Mouse (Mus musculus): Measurements from ENCODE around the gene Hspa4l. TPM values are rescaled to one million over a fixed set of nuclear protein-coding genes. Genes with fewer than 3 reads are reported as not detected.

The Hspa4l gene
- polyA plus RNA-seq (2015; fragmentation: Nextera tagmentation; extraction: Ambion mirVana) = 17.6 and 18.1 TPM in 2 replicates

DNA sequence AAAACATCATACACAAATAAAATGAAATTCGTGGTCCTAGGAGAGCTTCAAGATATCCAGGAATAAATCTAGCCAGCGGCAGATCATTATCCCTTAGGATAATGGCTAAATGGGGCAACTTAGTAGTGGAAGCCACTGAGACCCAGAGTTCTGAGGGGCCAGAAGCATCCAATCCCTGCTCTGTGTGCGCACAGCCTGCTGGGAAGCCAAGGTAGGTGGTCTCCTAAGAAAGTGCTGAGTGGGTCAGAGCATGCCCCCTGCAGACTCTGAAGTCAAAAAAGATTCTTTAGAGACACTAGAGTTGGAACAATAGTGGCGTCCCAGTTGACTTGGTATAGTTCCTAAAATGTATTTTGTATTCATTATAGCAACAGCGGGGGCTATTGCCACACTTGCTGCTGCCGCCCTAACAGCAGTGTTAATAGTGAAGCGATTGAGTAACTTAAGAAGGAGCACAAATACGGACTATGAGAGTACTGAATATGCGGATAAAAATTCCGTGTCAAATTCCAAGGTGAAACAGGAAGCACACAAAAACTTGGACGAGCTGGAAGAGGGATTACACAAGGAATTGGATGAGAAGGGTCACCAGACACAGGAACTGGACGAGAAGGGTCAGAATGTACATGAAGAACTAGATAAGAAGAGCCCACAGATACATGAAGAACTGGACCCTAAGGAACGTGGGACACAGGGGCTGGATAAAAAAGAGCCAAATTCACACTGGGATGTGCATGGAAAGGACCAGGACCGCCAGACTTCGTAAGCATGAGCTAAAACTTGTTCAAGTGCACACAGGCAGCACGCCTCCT, at the start of gene Hspa4l:
Hspa4l (plus strand) TSS at position 472 of the 812 bp plus-strand sequence.
- peak within 1 kb of the TSS; percentile 97 for H3K9ac ChIP-seq
- ATAC-seq (ENCODE audit: insufficient read depth) = no peak
- no peaks in the 10 kb centered on the region for H3K36me3 ChIP-seq (replicated peaks)
- H3K27ac ChIP-seq (replicated peaks) = peak within 1 kb of the TSS; percentile 96
- peak within 1 kb of the TSS; percentile 98 for H3K4me3 ChIP-seq (replicated peaks)
- peaks cover 21% of the 10 kb centered on the region for H3K4me1 ChIP-seq (replicated peaks)
- H3K4me2 ChIP-seq = peak within 1 kb of the TSS; percentile 99
- peaks cover 3% of the 10 kb centered on the region; the same call in 1 of the 2 replicates for H3K27me3 ChIP-seq
- WGBS (ENCODE audit: insufficient replicate concordance) = 29% methylated on average over 16 of the region's 16 CpGs
- no peaks in the 10 kb centered on the region for H3K9me3 ChIP-seq (replicated peaks)

DNA sequence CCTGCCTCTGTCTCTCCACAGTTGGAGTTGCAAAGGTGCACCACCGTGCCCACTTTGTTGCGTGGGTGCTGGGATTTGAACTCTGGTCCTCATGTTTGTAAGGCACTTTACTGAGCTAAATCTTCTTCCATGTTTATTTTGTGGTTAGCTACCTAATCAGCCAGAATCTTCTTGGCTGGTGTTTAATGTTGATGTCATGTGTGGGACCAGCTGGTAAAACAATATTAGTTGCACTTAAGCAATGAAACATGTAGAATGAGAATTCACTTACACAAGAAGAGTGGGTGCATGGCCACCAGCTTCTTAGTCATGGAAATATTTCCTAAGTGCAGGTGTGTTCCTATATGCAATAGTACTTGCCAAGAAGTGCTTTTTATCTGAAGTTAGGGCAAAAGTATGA, 49.1 kb upstream of the Hspa4l start:
- Histone ChIP-seq H3K4me2 (no peak overlapping the region), H3K27me3 (no peaks in the 10 kb centered on the region), H3K9ac (no peak overlapping the region), H3K27ac (replicated peaks) (no peak overlapping the region), H3K4me3 (replicated peaks) (no peak overlapping the region), H3K9me3 (replicated peaks) (no peaks in the 10 kb centered on the region), H3K4me1 (replicated peaks) (peaks cover 9% of the 10 kb centered on the region; the same call in 1 of the 2 replicates), H3K36me3 (replicated peaks) (no peaks in the 10 kb centered on the region)
- no peak for ATAC-seq (ENCODE audit: insufficient read depth)
- 80% methylated on average over 2 of the region's 2 CpGs for WGBS (ENCODE audit: insufficient replicate concordance)

DNA sequence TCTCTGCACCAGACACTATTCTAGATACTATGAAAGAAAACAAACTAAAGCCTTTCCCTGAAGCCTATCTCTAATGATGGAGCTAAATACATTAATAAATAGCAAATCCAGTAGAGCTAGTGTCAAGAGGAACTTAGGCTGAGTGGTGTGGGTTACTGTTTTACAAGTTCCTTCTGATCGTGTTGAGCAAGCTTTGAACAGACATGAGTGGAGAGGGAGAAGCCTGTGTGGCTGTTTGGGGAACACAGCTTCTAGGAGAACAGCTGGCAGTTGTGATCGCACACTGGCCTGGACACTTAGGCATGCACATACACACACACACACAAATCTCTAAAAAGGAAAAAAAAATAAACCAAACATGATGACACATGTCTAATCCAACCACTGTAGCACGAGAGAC, 45.5 kb upstream of the Hspa4l start:
- ATAC-seq (ENCODE audit: insufficient read depth) = no peak
- H3K27me3 ChIP-seq = no peaks in the 10 kb centered on the region
- no peak overlapping the region for H3K4me3 ChIP-seq (replicated peaks)
- H3K27ac ChIP-seq (replicated peaks) = no peak overlapping the region
- WGBS (ENCODE audit: insufficient replicate concordance) = 55% methylated on average over 3 of the region's 3 CpGs
- H3K9ac ChIP-seq = no peak overlapping the region
- peaks cover 9% of the 10 kb centered on the region; the same call in 1 of the 2 replicates for H3K4me1 ChIP-seq (replicated peaks)
- no peaks in the 10 kb centered on the region for H3K36me3 ChIP-seq (replicated peaks)
- H3K4me2 ChIP-seq = no peak overlapping the region
- H3K9me3 ChIP-seq (replicated peaks) = no peaks in the 10 kb centered on the region

DNA sequence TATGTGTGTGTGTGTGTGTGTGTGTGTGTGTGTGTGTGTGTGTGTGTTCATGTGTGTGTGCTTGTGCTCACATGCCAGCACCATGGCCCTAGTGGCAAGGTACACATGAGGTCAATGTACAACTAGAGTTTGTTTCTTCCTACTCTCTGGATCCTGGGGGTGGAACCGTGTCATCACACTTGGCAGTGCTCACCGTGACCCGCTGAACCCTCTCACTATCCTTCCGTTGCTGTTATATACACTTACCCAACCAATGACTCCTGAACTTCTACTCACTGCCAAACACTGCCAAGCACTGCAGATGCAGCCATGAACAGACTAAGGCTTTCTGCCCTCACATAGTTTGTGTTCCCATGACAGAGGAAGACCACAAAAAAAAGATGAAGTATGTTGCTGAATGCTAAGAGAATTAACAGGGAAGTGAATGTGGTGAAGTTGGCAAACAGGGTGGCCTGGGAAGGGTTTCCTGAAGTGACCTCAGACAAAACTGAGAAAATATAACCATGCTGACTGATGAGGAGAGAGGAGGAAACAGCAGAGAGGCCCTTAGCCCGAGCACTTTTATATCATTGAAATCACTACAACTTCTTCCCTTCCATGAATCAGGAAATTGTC, 39.4 kb upstream of the Hspa4l start:
- H3K4me3 ChIP-seq (replicated peaks) = no peak overlapping the region
- H3K27me3 ChIP-seq = no peaks in the 10 kb centered on the region
- H3K9ac ChIP-seq = no peak overlapping the region
- H3K4me2 ChIP-seq = no peak overlapping the region
- no peaks in the 10 kb centered on the region for H3K9me3 ChIP-seq (replicated peaks)
- H3K4me1 ChIP-seq (replicated peaks) = peaks cover 4% of the 10 kb centered on the region; the same call in 1 of the 2 replicates
- ATAC-seq (ENCODE audit: insufficient read depth) = peak; percentile 61; the same call in 1 of the 2 replicates
- WGBS (ENCODE audit: insufficient replicate concordance) = 41% methylated on average over 5 of the region's 5 CpGs
- no peaks in the 10 kb centered on the region for H3K36me3 ChIP-seq (replicated peaks)
- H3K27ac ChIP-seq (replicated peaks) = no peak overlapping the region

DNA sequence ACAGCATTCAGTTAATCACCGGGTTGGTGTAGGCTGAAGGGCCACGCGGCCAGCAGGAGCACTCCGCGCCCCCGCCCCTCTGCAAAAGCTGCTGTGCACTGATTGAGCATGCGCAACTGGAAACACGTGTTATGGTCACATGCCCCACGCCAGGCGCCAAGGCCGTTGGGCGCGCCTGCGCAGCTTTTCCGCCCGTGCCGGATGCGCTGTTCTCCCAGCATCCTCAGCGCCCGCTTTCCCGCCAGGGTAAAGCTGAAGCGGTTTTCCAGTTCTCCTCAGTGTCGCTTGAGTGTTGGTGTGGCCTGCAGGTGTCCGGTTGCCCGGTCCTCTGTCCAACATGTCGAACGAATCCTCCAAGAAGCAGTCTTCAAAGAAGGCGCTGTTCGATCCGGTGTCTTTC, 35.6 kb upstream of the Hspa4l start, which contains the start of gene Slc25a31:
Slc25a31 (plus strand) TSS at position 201 of the 400 bp plus-strand sequence.
- Histone ChIP-seq H3K4me1 (replicated peaks) (peaks cover 4% of the 10 kb centered on the region; the same call in 1 of the 2 replicates), H3K9ac (no peak within 1 kb of the TSS), H3K27ac (replicated peaks) (no peak within 1 kb of the TSS), H3K36me3 (replicated peaks) (no peaks in the 10 kb centered on the region), H3K4me2 (no peak within 1 kb of the TSS), H3K9me3 (replicated peaks) (no peaks in the 10 kb centered on the region), H3K27me3 (no peaks in the 10 kb centered on the region), H3K4me3 (replicated peaks) (no peak within 1 kb of the TSS)
- WGBS (ENCODE audit: insufficient replicate concordance) = 84% methylated on average over 30 of the region's 30 CpGs
- ATAC-seq (ENCODE audit: insufficient read depth) = no peak

DNA sequence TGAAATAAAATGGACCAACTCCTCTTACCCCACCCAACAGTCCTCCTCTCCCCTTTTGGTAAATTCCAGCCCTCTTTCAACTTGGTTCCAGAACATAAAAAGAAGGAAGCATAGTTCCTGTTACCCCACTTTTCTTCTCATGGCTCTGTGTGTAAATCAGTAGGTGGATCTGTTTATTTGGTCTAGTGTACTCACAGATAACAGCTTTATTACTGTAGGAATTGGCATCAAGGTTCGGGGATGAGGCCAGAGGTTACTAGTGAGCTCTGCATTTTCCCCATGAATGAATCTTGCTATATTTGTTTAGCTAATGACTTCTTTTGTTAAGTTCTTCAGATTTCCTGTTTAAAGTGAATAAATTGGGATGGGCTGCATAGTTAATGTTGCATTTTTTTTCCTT, 28.2 kb upstream of the Hspa4l start:
- no peak for ATAC-seq (ENCODE audit: insufficient read depth)
- WGBS (ENCODE audit: insufficient replicate concordance) = 32% methylated on average over 1 of the region's 1 CpGs
- H3K27ac ChIP-seq (replicated peaks) = no peak overlapping the region

DNA sequence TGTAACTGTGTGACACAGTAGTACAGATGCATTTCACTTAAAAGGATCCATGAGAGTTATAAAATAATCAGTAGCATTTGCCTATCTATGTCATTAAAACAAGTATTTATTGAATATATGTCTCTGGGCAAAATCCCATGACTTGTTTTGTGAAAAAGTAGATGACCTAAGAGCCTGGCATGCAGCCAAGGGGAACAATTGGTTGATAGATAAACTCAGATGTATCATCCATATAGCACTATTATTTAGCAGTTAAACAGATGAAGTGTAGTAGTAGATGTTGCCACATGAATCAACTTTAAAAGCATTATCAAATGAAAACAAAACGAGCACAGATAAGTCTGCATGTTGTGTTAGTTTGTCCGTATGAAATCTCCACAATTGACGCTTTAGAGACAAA, 25.3 kb upstream of the Hspa4l start:
- Histone ChIP-seq H3K27me3 (no peaks in the 10 kb centered on the region), H3K4me2 (no peak overlapping the region), H3K4me3 (replicated peaks) (no peak overlapping the region), H3K27ac (replicated peaks) (no peak overlapping the region), H3K36me3 (replicated peaks) (no peaks in the 10 kb centered on the region), H3K9me3 (replicated peaks) (no peaks in the 10 kb centered on the region), H3K9ac (no peak overlapping the region), H3K4me1 (replicated peaks) (no peaks in the 10 kb centered on the region)
- WGBS (ENCODE audit: insufficient replicate concordance) = 65% methylated on average over 3 of the region's 3 CpGs
- ATAC-seq (ENCODE audit: insufficient read depth) = no peak

More for the DNA sequence above, 28.2 kb upstream of the Hspa4l start:
- Histone ChIP-seq H3K9ac (no peak overlapping the region), H3K4me1 (replicated peaks) (no peaks in the 10 kb centered on the region), H3K4me2 (no peak overlapping the region), H3K36me3 (replicated peaks) (no peaks in the 10 kb centered on the region), H3K27me3 (no peaks in the 10 kb centered on the region), H3K4me3 (replicated peaks) (no peak overlapping the region), H3K9me3 (replicated peaks) (no peaks in the 10 kb centered on the region)

DNA sequence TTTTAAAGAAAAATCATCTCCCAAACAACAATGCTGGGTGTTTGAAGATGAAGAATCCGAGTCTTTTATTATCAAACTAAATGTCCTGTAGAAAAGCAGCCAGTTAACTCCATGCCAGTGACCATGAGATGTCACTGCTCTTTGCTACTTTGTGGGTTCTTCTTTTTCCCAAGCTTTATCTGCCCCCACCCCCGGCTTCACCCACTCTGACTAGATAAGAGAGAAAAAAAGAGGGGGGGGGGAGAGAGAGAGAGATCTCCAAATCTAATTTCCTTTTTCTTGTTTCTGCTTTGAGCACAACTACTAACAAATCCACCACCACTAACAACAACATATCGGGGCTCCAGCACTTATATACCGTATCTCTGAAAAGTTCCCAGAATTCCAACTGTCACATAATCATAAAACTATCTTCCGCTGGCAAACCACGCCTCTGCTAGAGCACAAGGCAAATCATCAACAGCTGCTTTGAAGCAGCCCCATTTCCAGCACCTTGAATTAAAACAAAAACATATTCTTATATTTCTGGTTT, 5.8 kb upstream of the Hspa4l start:
- H3K9me3 ChIP-seq (replicated peaks) = no peaks in the 10 kb centered on the region
- no peak overlapping the region for H3K27ac ChIP-seq (replicated peaks)
- no peak overlapping the region for H3K4me3 ChIP-seq (replicated peaks)
- H3K4me2 ChIP-seq = peak overlapping the region; percentile 21; the same call in 1 of the 2 replicates
- H3K9ac ChIP-seq = no peak overlapping the region
- peaks cover 3% of the 10 kb centered on the region; the same call in 1 of the 2 replicates for H3K27me3 ChIP-seq
- 22% methylated on average over 6 of the region's 6 CpGs for WGBS (ENCODE audit: insufficient replicate concordance)
- H3K36me3 ChIP-seq (replicated peaks) = no peaks in the 10 kb centered on the region
- no peak for ATAC-seq (ENCODE audit: insufficient read depth)
- H3K4me1 ChIP-seq (replicated peaks) = peaks cover 7% of the 10 kb centered on the region; the same call in 1 of the 2 replicates

DNA sequence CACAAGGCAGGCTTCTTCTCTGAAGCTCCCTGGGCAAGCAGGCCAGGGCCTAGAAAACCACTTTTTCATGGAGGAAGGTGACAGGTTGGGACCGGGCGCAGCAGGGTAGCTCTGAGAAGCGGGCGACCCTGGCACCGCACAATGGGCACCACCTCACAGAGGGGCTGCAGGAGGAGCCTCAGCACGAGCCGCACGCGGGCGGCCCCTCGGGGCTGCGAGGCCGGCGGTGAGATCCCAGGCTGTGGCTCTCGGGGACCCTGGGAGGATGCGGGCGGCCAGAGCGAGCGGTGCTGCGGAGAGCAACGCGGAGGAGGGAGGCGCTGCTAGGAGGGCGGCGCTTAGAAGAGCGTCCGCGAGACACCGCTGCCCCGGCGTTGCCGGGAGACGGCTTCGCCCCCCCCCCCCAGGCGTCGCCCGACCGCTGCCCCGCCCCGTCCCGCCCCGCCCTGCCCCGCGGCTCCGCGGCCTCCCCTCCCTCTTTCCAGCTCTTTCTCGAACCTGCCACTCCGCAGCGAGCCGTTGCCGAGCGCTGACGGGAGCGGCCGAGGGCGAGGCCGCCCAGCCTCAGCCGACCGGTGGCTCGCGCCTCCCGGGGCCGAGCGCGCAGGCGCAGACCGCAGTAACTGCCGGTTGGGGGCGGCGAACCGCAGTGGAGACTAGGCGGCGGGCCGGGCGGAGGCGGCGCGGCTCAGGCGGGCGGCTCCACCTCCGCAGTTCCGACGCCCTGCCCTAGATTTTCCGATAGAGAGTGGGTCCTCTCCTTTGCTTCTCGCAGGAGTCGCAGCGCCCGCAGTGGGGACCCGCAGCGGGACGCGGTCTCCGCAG, 753 bp downstream of the Hspa4l start:
- no peaks in the 10 kb centered on the region for H3K9me3 ChIP-seq (replicated peaks)
- peak overlapping the region; percentile 96 for H3K27ac ChIP-seq (replicated peaks)
- no peaks in the 10 kb centered on the region for H3K36me3 ChIP-seq (replicated peaks)
- peaks cover 21% of the 10 kb centered on the region for H3K4me1 ChIP-seq (replicated peaks)
- H3K27me3 ChIP-seq = peaks cover 3% of the 10 kb centered on the region; the same call in 1 of the 2 replicates
- peak overlapping the region; percentile 97 for H3K9ac ChIP-seq
- H3K4me3 ChIP-seq (replicated peaks) = peak overlapping the region; percentile 98
- peak; percentile 94 for ATAC-seq (ENCODE audit: insufficient read depth)
- H3K4me2 ChIP-seq = peak overlapping the region; percentile 99
- under 1% methylated on average over 73 of the region's 93 CpGs for WGBS (ENCODE audit: insufficient replicate concordance)

DNA sequence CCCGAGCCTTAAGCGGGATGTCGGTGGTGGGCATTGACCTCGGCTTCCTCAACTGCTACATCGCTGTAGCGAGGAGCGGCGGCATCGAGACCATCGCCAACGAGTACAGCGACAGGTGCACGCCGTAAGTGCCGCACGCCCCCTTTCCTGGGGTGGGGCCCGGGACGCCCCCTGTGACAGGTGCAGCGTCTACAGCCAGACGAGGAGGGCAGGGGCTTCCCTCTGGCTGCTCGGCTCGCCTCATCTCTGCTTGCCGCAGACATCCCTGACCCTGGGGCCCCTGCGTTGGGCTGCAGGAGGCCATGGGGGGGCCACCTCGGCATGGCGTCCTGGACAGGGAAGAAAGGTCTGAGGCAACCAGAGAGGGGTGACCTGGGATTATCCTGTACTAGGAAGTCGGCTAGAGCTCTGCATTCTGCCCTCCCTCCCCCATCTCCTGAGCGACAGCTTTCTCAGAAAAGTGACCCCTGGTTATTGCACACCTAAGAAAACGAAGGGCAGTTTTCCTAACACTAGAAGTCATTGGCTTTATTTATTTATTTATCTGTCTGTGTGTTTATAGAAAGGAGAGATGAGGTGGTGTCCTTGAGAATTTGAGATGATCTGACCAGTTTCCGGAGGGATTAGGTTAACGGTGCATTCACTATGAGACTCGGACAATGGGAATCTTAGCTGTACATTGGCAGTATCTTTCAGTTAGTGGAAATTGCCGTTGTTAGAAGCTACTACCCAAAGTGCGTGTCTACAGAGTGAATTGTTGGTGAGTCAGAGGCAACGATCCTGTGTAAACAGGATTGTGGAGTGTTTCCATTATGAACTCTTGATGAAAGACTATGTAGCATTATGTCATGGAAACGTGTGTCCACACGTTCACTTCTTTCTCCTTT, 1.6 kb downstream of the Hspa4l start:
- peak; percentile 12 for ATAC-seq (ENCODE audit: insufficient read depth)
- H3K9me3 ChIP-seq (replicated peaks) = no peaks in the 10 kb centered on the region
- H3K4me2 ChIP-seq = peak overlapping the region; percentile 99
- H3K4me1 ChIP-seq (replicated peaks) = peaks cover 21% of the 10 kb centered on the region
- 2% methylated on average over 37 of the region's 37 CpGs for WGBS (ENCODE audit: insufficient replicate concordance)
- H3K9ac ChIP-seq = peak overlapping the region; percentile 97
- no peaks in the 10 kb centered on the region for H3K27me3 ChIP-seq
- peak overlapping the region; percentile 98 for H3K4me3 ChIP-seq (replicated peaks)
- no peaks in the 10 kb centered on the region for H3K36me3 ChIP-seq (replicated peaks)
- H3K27ac ChIP-seq (replicated peaks) = peak overlapping the region; percentile 96

All from liver, embryonic 15.5 days (tissue).